Comparison of ENCODE assay signal across 8 mouse cellular contexts in the genomic region with DNA sequence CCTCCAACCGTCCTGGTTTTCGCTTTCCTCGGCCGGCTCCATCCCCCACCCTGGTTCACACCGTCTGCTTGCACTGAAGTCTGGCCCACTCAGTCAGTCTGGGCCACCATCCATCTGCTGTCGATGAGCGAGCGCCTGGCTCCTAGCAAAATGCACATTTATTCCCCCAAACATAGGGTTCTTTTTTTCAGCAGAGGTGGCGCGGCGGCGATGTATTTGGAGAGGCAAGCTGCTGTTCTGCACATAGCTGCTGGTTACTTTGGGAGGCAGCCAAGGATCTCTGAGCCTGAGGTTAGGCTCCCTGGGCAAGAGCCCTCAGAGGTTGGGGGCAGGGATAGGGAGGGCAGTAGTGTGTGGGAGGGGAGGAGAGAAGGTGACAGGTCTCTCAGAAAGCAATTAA. TPM values are rescaled to one million over a fixed set of nuclear protein-coding genes. Genes with fewer than 3 reads are reported as not detected.
DNase-seq lines count a peak whose midpoint lies in the region; ATAC-seq and TF ChIP-seq lines count a peak whose summit lies in the region.

No protein-coding gene starts in this region.

- DNase-seq in midbrain, embryonic 10.5 days (ENCODE audit: low spot score): no peak
- DNase-seq in forebrain, postnatal 0 days: peak; percentile 84
- peak; percentile 81 to 90 for DNase-seq in left cerebral cortex, adult 18-20 months (ENCODE audit: low spot score in 2 of 2)
- no peak for DNase-seq in midbrain, embryonic 11.5 days (ENCODE audit: low spot score, missing footprints)
- DNase-seq in MN1 (ENCODE audit: low spot score): no peak

- no peak for ATAC-seq in midbrain, embryonic 13.5 days
- peak; percentile 91 for ATAC-seq in forebrain, postnatal 0 days
- ATAC-seq in hindbrain, embryonic 15.5 days (ENCODE audit: low FRiP score, low read depth): peak; percentile 76; the same call in 1 of the 2 replicates
- ATAC-seq in midbrain, embryonic 11.5 days (ENCODE audit: low FRiP score): no peak
- ATAC-seq in monocyte, adult 5-6 weeks (replicated peaks; ENCODE audit: insufficient number of reproducible peaks, low FRiP score, low TSS enrichment, poor library complexity, severe bottlenecking): no peak

- H3K9me3 ChIP-seq in midbrain, embryonic 10.5 days (replicated peaks): peaks cover 9% of the 10 kb centered on the region
- no peaks in the 10 kb centered on the region for H3K9me3 ChIP-seq in midbrain, embryonic 13.5 days
- no peaks in the 10 kb centered on the region for H3K9me3 ChIP-seq in forebrain, postnatal 0 days (ENCODE audit: low read length)
- H3K9me3 ChIP-seq in hindbrain, embryonic 15.5 days: no peaks in the 10 kb centered on the region
- H3K9me3 ChIP-seq in midbrain, embryonic 11.5 days (ENCODE audit: control insufficient read depth, low read length): no peaks in the 10 kb centered on the region

- no peaks in the 10 kb centered on the region for H3K36me3 ChIP-seq in midbrain, embryonic 10.5 days
- H3K36me3 ChIP-seq in midbrain, embryonic 13.5 days: no peaks in the 10 kb centered on the region
- no peaks in the 10 kb centered on the region for H3K36me3 ChIP-seq in forebrain, postnatal 0 days (ENCODE audit: insufficient read depth)
- no peaks in the 10 kb centered on the region for H3K36me3 ChIP-seq in hindbrain, embryonic 15.5 days
- no peaks in the 10 kb centered on the region for H3K36me3 ChIP-seq in midbrain, embryonic 11.5 days (ENCODE audit: control insufficient read depth, insufficient read depth, low read length)

- no peak overlapping the region for H3K4me3 ChIP-seq in midbrain, embryonic 10.5 days
- H3K4me3 ChIP-seq in midbrain, embryonic 13.5 days (replicated peaks): no peak overlapping the region
- H3K4me3 ChIP-seq in forebrain, postnatal 0 days (ENCODE audit: low read depth, low read length): no peak overlapping the region
- H3K4me3 ChIP-seq in hindbrain, embryonic 15.5 days: no peak overlapping the region
- no peak overlapping the region for H3K4me3 ChIP-seq in midbrain, embryonic 11.5 days (ENCODE audit: low read depth, low read length)

- H3K4me2 ChIP-seq in midbrain, embryonic 13.5 days (replicated peaks): no peak overlapping the region
- H3K4me2 ChIP-seq in forebrain, postnatal 0 days (ENCODE audit: low read depth): peak overlapping the region; percentile 15; the same call in 1 of the 2 replicates
- H3K4me2 ChIP-seq in hindbrain, embryonic 15.5 days: peak overlapping the region; percentile 20
- H3K4me2 ChIP-seq in midbrain, embryonic 11.5 days: 0 out of 2 replicates have a peak overlapping the region, but pooled peaks have one; percentile 4

- 69% methylated on average over 12 of the region's 12 CpGs for WGBS in midbrain, embryonic 10.5 days
- 61% methylated on average over 12 of the region's 12 CpGs for WGBS in midbrain, embryonic 13.5 days
- WGBS in forebrain, postnatal 0 days: 22% methylated on average over 12 of the region's 12 CpGs
- WGBS in hindbrain, embryonic 15.5 days: 32% methylated on average over 12 of the region's 12 CpGs
- 65% methylated on average over 12 of the region's 12 CpGs for WGBS in midbrain, embryonic 11.5 days

- peaks cover 50% of the 10 kb centered on the region for H3K4me1 ChIP-seq in midbrain, embryonic 10.5 days
- H3K4me1 ChIP-seq in midbrain, embryonic 13.5 days (replicated peaks): peaks cover 28% of the 10 kb centered on the region
- peaks cover 7% of the 10 kb centered on the region for H3K4me1 ChIP-seq in forebrain, postnatal 0 days (ENCODE audit: insufficient read depth)
- H3K4me1 ChIP-seq in hindbrain, embryonic 15.5 days (replicated peaks): peaks cover 23% of the 10 kb centered on the region
- peaks cover 18% of the 10 kb centered on the region for H3K4me1 ChIP-seq in midbrain, embryonic 11.5 days (ENCODE audit: control insufficient read depth, insufficient read depth, low read length)

- H3K27ac ChIP-seq in midbrain, embryonic 10.5 days (replicated peaks): peak overlapping the region; percentile 70
- H3K27ac ChIP-seq in midbrain, embryonic 13.5 days: no peak overlapping the region
- H3K27ac ChIP-seq in forebrain, postnatal 0 days (ENCODE audit: low read depth, low read length): peak overlapping the region; percentile 0; the same call in 1 of the 2 replicates
- H3K27ac ChIP-seq in hindbrain, embryonic 15.5 days (replicated peaks): peak overlapping the region; percentile 61
- H3K27ac ChIP-seq in midbrain, embryonic 11.5 days (ENCODE audit: low read depth, low read length): no peak overlapping the region

- TF ChIP-seq CTCF in forebrain, postnatal 0 days (IDR thresholded peaks at IDR 0.05; ENCODE audit: low read depth): peak; percentile 39

- H3K27me3 ChIP-seq in midbrain, embryonic 10.5 days (ENCODE audit: low read depth, poor library complexity, severe bottlenecking): peaks cover 34% of the 10 kb centered on the region
- H3K27me3 ChIP-seq in midbrain, embryonic 13.5 days: peaks cover 8% of the 10 kb centered on the region
- H3K27me3 ChIP-seq in forebrain, postnatal 0 days (ENCODE audit: insufficient read depth, low read length): no peaks in the 10 kb centered on the region
- H3K27me3 ChIP-seq in hindbrain, embryonic 15.5 days: no peaks in the 10 kb centered on the region
- H3K27me3 ChIP-seq in midbrain, embryonic 11.5 days (ENCODE audit: control insufficient read depth, insufficient read depth, low read length): no peaks in the 10 kb centered on the region

- no peak overlapping the region for H3K9ac ChIP-seq in midbrain, embryonic 13.5 days (replicated peaks)
- H3K9ac ChIP-seq in forebrain, postnatal 0 days: no peak overlapping the region
- no peak overlapping the region for H3K9ac ChIP-seq in hindbrain, embryonic 15.5 days
- no peak overlapping the region; the same call in 1 of the 2 replicates for H3K9ac ChIP-seq in midbrain, embryonic 11.5 days (ENCODE audit: low read length)

RNA-seq across cellular contexts. Expression of gene Gpr142, which starts 24.0 kb away (rescaled TPM):
- polyA plus RNA-seq in midbrain, embryonic 10.5 days (2016; fragmentation: Nextera tagmentation; extraction: Ambion mirVana): 0.27 and 0.36 TPM in 2 replicates
- polyA plus RNA-seq in midbrain, embryonic 13.5 days (2015; fragmentation: Nextera tagmentation; extraction: Ambion mirVana): not detected in 2 replicates
- not detected in 2 replicates for total RNA-seq in forebrain, postnatal 0 days (2014; rRNA removed)
- polyA plus RNA-seq in forebrain, postnatal 0 days (2015; fragmentation: Nextera tagmentation; extraction: Ambion mirVana): not detected in 2 replicates
- not detected in 2 replicates for polyA plus RNA-seq in hindbrain, embryonic 15.5 days (2015; fragmentation: Nextera tagmentation; extraction: Ambion mirVana)
- not detected for total RNA-seq in left cerebral cortex, adult 18-20 months (2021)
- polyA plus RNA-seq in midbrain, embryonic 11.5 days (2014; fragmentation: Nextera tagmentation; extraction: Ambion mirVana): 0.12 TPM in 1 of 2 replicates, not detected in the other
- total RNA-seq in monocyte, adult 5-6 weeks (2017): not detected in 3 replicates

RNA-seq across cellular contexts. Expression of gene Btbd17, which starts 27.0 kb away (rescaled TPM):
- polyA plus RNA-seq in midbrain, embryonic 10.5 days (2016; fragmentation: Nextera tagmentation; extraction: Ambion mirVana): 57.3 and 69.1 TPM in 2 replicates
- 30.1 and 33.6 TPM in 2 replicates for polyA plus RNA-seq in midbrain, embryonic 13.5 days (2015; fragmentation: Nextera tagmentation; extraction: Ambion mirVana)
- 28.2 and 29.1 TPM in 2 replicates for total RNA-seq in forebrain, postnatal 0 days (2014; rRNA removed)
- polyA plus RNA-seq in forebrain, postnatal 0 days (2015; fragmentation: Nextera tagmentation; extraction: Ambion mirVana): 12.0 and 20.1 TPM in 2 replicates
- polyA plus RNA-seq in hindbrain, embryonic 15.5 days (2015; fragmentation: Nextera tagmentation; extraction: Ambion mirVana): 26.0 and 26.4 TPM in 2 replicates
- 10 to 100 TPM; 26.3 to 31.6 TPM for total RNA-seq in left cerebral cortex, adult 18-20 months (2021)
- polyA plus RNA-seq in midbrain, embryonic 11.5 days (2014; fragmentation: Nextera tagmentation; extraction: Ambion mirVana): 65.3 and 70.2 TPM in 2 replicates
- total RNA-seq in monocyte, adult 5-6 weeks (2017): not detected in 3 replicates

RNA-seq across cellular contexts. Expression of gene Gprc5c, which starts 28.2 kb away (rescaled TPM):
- 19.0 TPM in 2 replicates for polyA plus RNA-seq in midbrain, embryonic 10.5 days (2016; fragmentation: Nextera tagmentation; extraction: Ambion mirVana)
- 5.9 and 7.1 TPM in 2 replicates for polyA plus RNA-seq in midbrain, embryonic 13.5 days (2015; fragmentation: Nextera tagmentation; extraction: Ambion mirVana)
- total RNA-seq in forebrain, postnatal 0 days (2014; rRNA removed): 4.4 and 7.9 TPM in 2 replicates
- polyA plus RNA-seq in forebrain, postnatal 0 days (2015; fragmentation: Nextera tagmentation; extraction: Ambion mirVana): 5.5 and 5.8 TPM in 2 replicates
- polyA plus RNA-seq in hindbrain, embryonic 15.5 days (2015; fragmentation: Nextera tagmentation; extraction: Ambion mirVana): 8.5 and 11.6 TPM in 2 replicates
- 1 to 10 TPM; 4.3 to 6.5 TPM for total RNA-seq in left cerebral cortex, adult 18-20 months (2021)
- polyA plus RNA-seq in midbrain, embryonic 11.5 days (2014; fragmentation: Nextera tagmentation; extraction: Ambion mirVana): 8.9 and 10.7 TPM in 2 replicates
- 0.78 to 3.1 TPM (median 1.9 TPM) in 3 replicates for total RNA-seq in monocyte, adult 5-6 weeks (2017)

RNA-seq across cellular contexts. Expression of gene Kif19a, which starts 57.5 kb away (rescaled TPM):
- 1.1 and 1.7 TPM in 2 replicates for polyA plus RNA-seq in midbrain, embryonic 10.5 days (2016; fragmentation: Nextera tagmentation; extraction: Ambion mirVana)
- polyA plus RNA-seq in midbrain, embryonic 13.5 days (2015; fragmentation: Nextera tagmentation; extraction: Ambion mirVana): 0.35 and 1.2 TPM in 2 replicates
- 3.2 TPM in 2 replicates for total RNA-seq in forebrain, postnatal 0 days (2014; rRNA removed)
- polyA plus RNA-seq in forebrain, postnatal 0 days (2015; fragmentation: Nextera tagmentation; extraction: Ambion mirVana): 0.57 and 0.79 TPM in 2 replicates
- polyA plus RNA-seq in hindbrain, embryonic 15.5 days (2015; fragmentation: Nextera tagmentation; extraction: Ambion mirVana): 0.51 and 0.93 TPM in 2 replicates
- 1 to 10 TPM; 1.7 to 2.6 TPM for total RNA-seq in left cerebral cortex, adult 18-20 months (2021)
- 0.61 and 0.94 TPM in 2 replicates for polyA plus RNA-seq in midbrain, embryonic 11.5 days (2014; fragmentation: Nextera tagmentation; extraction: Ambion mirVana)
- total RNA-seq in monocyte, adult 5-6 weeks (2017): 6.3 to 7.4 TPM (median 6.4 TPM) in 3 replicates

Comparison
In these comparisons a context has a peak if more than half of its experiments do, and no peak if none do; other contexts are left out.
1. H3K27ac ChIP-seq: peak in midbrain, embryonic 10.5 days (single experiment), forebrain, postnatal 0 days (single experiment) and hindbrain, embryonic 15.5 days (single experiment); none in midbrain, embryonic 13.5 days (single experiment) and midbrain, embryonic 11.5 days (single experiment).
2. DNase-seq: peak in forebrain, postnatal 0 days (single experiment) and left cerebral cortex, adult 18-20 months (2 of 2); none in midbrain, embryonic 10.5 days (single experiment), midbrain, embryonic 11.5 days (single experiment) and MN1 (single experiment).
3. ATAC-seq: peak in forebrain, postnatal 0 days (single experiment) and hindbrain, embryonic 15.5 days (single experiment); none in midbrain, embryonic 13.5 days (single experiment), midbrain, embryonic 11.5 days (single experiment) and monocyte, adult 5-6 weeks (single experiment).